Mouse (Mus musculus) hindbrain, embryonic 16.5 days (tissue): Measurements from ENCODE around the gene Dyrk4. TPM values are rescaled to one million over a fixed set of nuclear protein-coding genes. Genes with fewer than 3 reads are reported as not detected.

Experiments
- ATAC-seq: fragments of 200-750 bp; cut with Nextera tagmentation; 2 replicates; pipeline ENCODE4 v1.8.0; 2017; ENCODE audit warnings: moderate TSS enrichment, moderate library complexity
- H3K27ac ChIP-seq: fragments of 300-500 bp; sonication (generic); 2 replicates; pipeline ENCODE4 v1.5.1; 2014; ENCODE audit warnings: low read depth, mild to moderate bottlenecking, control low read depth, low read length, moderate library complexity
- H3K27me3 ChIP-seq: fragments of 300-500 bp; sonication (generic); replicated peaks from 2 replicates; pipeline ENCODE4 v1.6.1; 2014; ENCODE audit warnings: low read length; ENCODE audit not compliant: control insufficient read depth, insufficient read depth
- H3K36me3 ChIP-seq: fragments of 300-500 bp; sonication (generic); 2 replicates; pipeline ENCODE4 v1.6.1; 2014; ENCODE audit warnings: mild to moderate bottlenecking, low read length, moderate library complexity, mixed read lengths; ENCODE audit not compliant: control insufficient read depth, insufficient read depth
- H3K4me1 ChIP-seq: fragments of 300-500 bp; sonication (generic); 2 replicates; pipeline ENCODE4 v1.6.1; 2014; ENCODE audit warnings: low read depth, low read length; ENCODE audit not compliant: control insufficient read depth, insufficient read depth
- H3K4me2 ChIP-seq: fragments of 300-500 bp; sonication (generic); 2 replicates; pipeline ENCODE4 v1.6.1; 2014; ENCODE audit warnings: mild to moderate bottlenecking, low read length, control low read depth, moderate library complexity
- H3K4me3 ChIP-seq: fragments of 300-500 bp; sonication (generic); 2 replicates; pipeline ENCODE4 v1.5.1; 2014; ENCODE audit warnings: mild to moderate bottlenecking, low read length, control low read depth, moderate library complexity
- H3K9ac ChIP-seq: fragments of 300-500 bp; sonication (generic); 2 replicates; pipeline ENCODE4 v1.6.1; 2014; ENCODE audit warnings: low read depth, mild to moderate bottlenecking, control low read depth, low read length, moderate library complexity
- H3K9me3 ChIP-seq: fragments of 300-500 bp; sonication (generic); 2 replicates; pipeline ENCODE4 v1.6.1; 2014; ENCODE audit warnings: mild to moderate bottlenecking, low read length, moderate library complexity; ENCODE audit not compliant: control insufficient read depth
- WGBS: fragments of 180-500 bp; shearing (Covaris S2); extraction: QIAGEN DNeasy Blood & Tissue Kit; methylation state at CpG from one replicate; pipeline ENCODE4 v1.1.7; 2014; 5-methylcytosine and 5-hydroxymethylcytosine counted together
- polyA plus RNA-seq: library from polyadenylated mRNA; unstranded; fragments of >200 nt; fragmentation: Nextera tagmentation; extraction: Ambion mirVana; gene quantifications from 2 replicates; pipeline ENCODE4 v1.2.1, GENCODE M21; 2015

Gene Dyrk4
- polyA plus RNA-seq, 1 experiment from 2014 or later = 0.14 TPM

GRCm38 (mm10) chr6:126939487-126940171 lies 18.0 kb upstream of the Dyrk4 start, which contains the start of the genes Rad51ap1 and D6Wsu163e:
Gene Rad51ap1, minus strand, starts transcription at chr6:126939587.
Gene D6Wsu163e, plus strand, starts transcription at chr6:126939962.
- peak within 1 kb of the TSS; percentile 83 for H3K4me3 ChIP-seq
- no peaks in the 10 kb centered on the region for H3K27me3 ChIP-seq
- under 1% methylated on average over 33 of the region's 33 CpGs for WGBS
- H3K9ac ChIP-seq = peak within 1 kb of the TSS; percentile 71
- ATAC-seq = peak; percentile 99
- no peaks in the 10 kb centered on the region for H3K9me3 ChIP-seq
- peaks cover 15% of the 10 kb centered on the region for H3K4me1 ChIP-seq
- H3K4me2 ChIP-seq = peak within 1 kb of the TSS; percentile 79
- H3K27ac ChIP-seq = peak within 1 kb of the TSS; percentile 61
- H3K36me3 ChIP-seq = peaks cover 11% of the 10 kb centered on the region

GRCm38 (mm10) chr6:126938853-126939486 lies 17.3 kb upstream of the Dyrk4 start:
- Histone ChIP-seq H3K4me2 (peak overlapping the region; percentile 79), H3K4me3 (peak overlapping the region; percentile 83), H3K9ac (peak overlapping the region; percentile 52), H3K36me3 (peaks cover 7% of the 10 kb centered on the region; the same call in 1 of the 2 replicates), H3K4me1 (peaks cover 15% of the 10 kb centered on the region), H3K9me3 (no peaks in the 10 kb centered on the region), H3K27ac (no peak overlapping the region), H3K27me3 (no peaks in the 10 kb centered on the region)
- ATAC-seq = no peak; the same call in 1 of the 2 replicates
- under 1% methylated on average over 31 of the region's 31 CpGs for WGBS

GRCm38 (mm10) chr6:126938047-126938446 lies 16.4 kb upstream of the Dyrk4 start:
- H3K27ac ChIP-seq = no peak overlapping the region
- H3K4me3 ChIP-seq = no peak overlapping the region; the same call in 1 of the 2 replicates
- H3K36me3 ChIP-seq = peaks cover 6% of the 10 kb centered on the region; the same call in 1 of the 2 replicates
- ATAC-seq = no peak
- H3K4me1 ChIP-seq = peaks cover 15% of the 10 kb centered on the region
- H3K9me3 ChIP-seq = no peaks in the 10 kb centered on the region
- H3K27me3 ChIP-seq = no peaks in the 10 kb centered on the region
- H3K4me2 ChIP-seq = peak overlapping the region; percentile 79
- 84% methylated on average over 2 of the region's 2 CpGs for WGBS
- no peak overlapping the region for H3K9ac ChIP-seq

- no peak for ATAC-seq
- Histone ChIP-seq H3K4me3 (no peak overlapping the region), H3K4me1 (no peaks in the 10 kb centered on the region), H3K9ac (no peak overlapping the region), H3K9me3 (no peaks in the 10 kb centered on the region), H3K36me3 (no peaks in the 10 kb centered on the region; the same call in 1 of the 2 replicates), H3K27ac (no peak overlapping the region), H3K27me3 (no peaks in the 10 kb centered on the region), H3K4me2 (no peak overlapping the region)
- WGBS = 98% methylated on average over 2 of the region's 2 CpGs
Measured at GRCm38 (mm10) chr6:126932896-126933295, 11.3 kb upstream of the Dyrk4 start.

GRCm38 (mm10) chr6:126914928-126915327 lies 6.7 kb downstream of the Dyrk4 start:
- Histone ChIP-seq H3K4me2 (no peak overlapping the region), H3K4me3 (no peak overlapping the region), H3K27ac (no peak overlapping the region), H3K9ac (no peak overlapping the region), H3K4me1 (no peaks in the 10 kb centered on the region), H3K9me3 (no peaks in the 10 kb centered on the region), H3K36me3 (no peaks in the 10 kb centered on the region), H3K27me3 (no peaks in the 10 kb centered on the region; the same call in 1 of the 2 replicates)
- WGBS = 88% methylated on average over 5 of the region's 5 CpGs
- ATAC-seq = no peak

- H3K27me3 ChIP-seq = no peaks in the 10 kb centered on the region; the same call in 1 of the 2 replicates
- no peaks in the 10 kb centered on the region for H3K36me3 ChIP-seq
- H3K27ac ChIP-seq = no peak overlapping the region
- H3K4me1 ChIP-seq = no peaks in the 10 kb centered on the region
- H3K9ac ChIP-seq = no peak overlapping the region
- no peak overlapping the region for H3K4me2 ChIP-seq
- no peak overlapping the region for H3K4me3 ChIP-seq
- WGBS = 81% methylated on average over 4 of the region's 4 CpGs
- ATAC-seq = no peak
- no peaks in the 10 kb centered on the region for H3K9me3 ChIP-seq
Measured at GRCm38 (mm10) chr6:126910727-126911126, 10.9 kb downstream of the Dyrk4 start.

GRCm38 (mm10) chr6:126907876-126908275 lies 13.8 kb downstream of the Dyrk4 start:
- H3K4me1 ChIP-seq = no peaks in the 10 kb centered on the region
- no peak overlapping the region for H3K4me2 ChIP-seq
- no peak overlapping the region for H3K27ac ChIP-seq
- no peaks in the 10 kb centered on the region for H3K9me3 ChIP-seq
- no peaks in the 10 kb centered on the region for H3K36me3 ChIP-seq
- 77% methylated on average over 3 of the region's 3 CpGs for WGBS
- no peak overlapping the region for H3K9ac ChIP-seq
- ATAC-seq = no peak
- H3K27me3 ChIP-seq = no peaks in the 10 kb centered on the region
- H3K4me3 ChIP-seq = no peak overlapping the region

GRCm38 (mm10) chr6:126907378-126907777 lies 14.3 kb downstream of the Dyrk4 start:
- no peaks in the 10 kb centered on the region for H3K36me3 ChIP-seq
- H3K27me3 ChIP-seq = no peaks in the 10 kb centered on the region
- no peaks in the 10 kb centered on the region for H3K4me1 ChIP-seq
- no peak for ATAC-seq
- H3K27ac ChIP-seq = no peak overlapping the region
- no peak overlapping the region for H3K9ac ChIP-seq
- no peaks in the 10 kb centered on the region for H3K9me3 ChIP-seq
- WGBS = 75% methylated on average over 4 of the region's 5 CpGs
- no peak overlapping the region for H3K4me2 ChIP-seq
- no peak overlapping the region for H3K4me3 ChIP-seq

GRCm38 (mm10) chr6:126877118-126877517 lies 44.5 kb downstream of the Dyrk4 start:
- H3K36me3 ChIP-seq = no peaks in the 10 kb centered on the region
- ATAC-seq = no peak
- no peaks in the 10 kb centered on the region for H3K9me3 ChIP-seq
- H3K9ac ChIP-seq = no peak overlapping the region
- H3K4me2 ChIP-seq = no peak overlapping the region
- no peak overlapping the region for H3K27ac ChIP-seq
- no peaks in the 10 kb centered on the region for H3K27me3 ChIP-seq
- H3K4me3 ChIP-seq = no peak overlapping the region
- no peaks in the 10 kb centered on the region for H3K4me1 ChIP-seq
- WGBS = 88% methylated on average over 8 of the region's 8 CpGs
